Mouse (Mus musculus) heart, embryonic 13.5 days (tissue): ENCODE data around the gene Fgf18. TPM values are rescaled to one million over a fixed set of nuclear protein-coding genes. Genes with fewer than 3 reads are reported as not detected.

Source experiments
- ATAC-seq: fragments of 200-750 bp; cut with Nextera tagmentation; 2 replicates; pipeline ENCODE4 v1.8.0; 2017; ENCODE audit warnings: moderate TSS enrichment; ENCODE audit not compliant: insufficient number of reproducible peaks, low FRiP score, low TSS enrichment; ENCODE audit errors: extremely low read depth
- H3K27ac ChIP-seq: fragments of 300-500 bp; sonication (generic); replicated peaks from 2 replicates; pipeline ENCODE4 v1.5.1; 2015; ENCODE audit warnings: moderate library complexity, mild to moderate bottlenecking, inconsistent platforms
- H3K27me3 ChIP-seq: fragments of 300-500 bp; sonication (generic); replicated peaks from 2 replicates; pipeline ENCODE4 v1.6.1; 2015; ENCODE audit warnings: mild to moderate bottlenecking, inconsistent platforms
- H3K36me3 ChIP-seq: fragments of 300-500 bp; sonication (generic); 2 replicates; pipeline ENCODE4 v1.6.1; 2015; ENCODE audit warnings: mild to moderate bottlenecking, inconsistent platforms
- H3K4me1 ChIP-seq: fragments of 300-500 bp; sonication (generic); 2 replicates; pipeline ENCODE4 v1.6.1; 2015; ENCODE audit warnings: inconsistent platforms
- H3K4me2 ChIP-seq: fragments of 300-500 bp; sonication (generic); 2 replicates; pipeline ENCODE4 v1.6.1; 2015; ENCODE audit warnings: inconsistent platforms, mild to moderate bottlenecking, moderate library complexity
- H3K4me3 ChIP-seq: fragments of 300-500 bp; sonication (generic); 2 replicates; pipeline ENCODE4 v1.5.1; 2015; ENCODE audit warnings: moderate library complexity, mild to moderate bottlenecking, inconsistent platforms
- H3K9ac ChIP-seq: fragments of 300-500 bp; sonication (generic); 2 replicates; pipeline ENCODE4 v1.6.1; 2015; ENCODE audit warnings: inconsistent platforms, mild to moderate bottlenecking, moderate library complexity
- H3K9me3 ChIP-seq: fragments of 300-500 bp; sonication (generic); 2 replicates; pipeline ENCODE4 v1.6.1; 2016; ENCODE audit warnings: inconsistent platforms
- WGBS: fragments of 180-500 bp; shearing (Covaris S2); methylation state at CpG from one replicate; pipeline ENCODE4 v1.1.7; 2015; ENCODE audit warnings: mixed read lengths; 5-methylcytosine and 5-hydroxymethylcytosine counted together
- polyA plus RNA-seq: library from polyadenylated mRNA; unstranded; fragments of >200 nt; fragmentation: Nextera tagmentation; extraction: Ambion mirVana; gene quantifications from 2 replicates; pipeline ENCODE4 v1.2.1, GENCODE M21; 2015

Fgf18 gene
- polyA plus RNA-seq, 1 experiment from 2014 or later = 4.3 TPM

DNA sequence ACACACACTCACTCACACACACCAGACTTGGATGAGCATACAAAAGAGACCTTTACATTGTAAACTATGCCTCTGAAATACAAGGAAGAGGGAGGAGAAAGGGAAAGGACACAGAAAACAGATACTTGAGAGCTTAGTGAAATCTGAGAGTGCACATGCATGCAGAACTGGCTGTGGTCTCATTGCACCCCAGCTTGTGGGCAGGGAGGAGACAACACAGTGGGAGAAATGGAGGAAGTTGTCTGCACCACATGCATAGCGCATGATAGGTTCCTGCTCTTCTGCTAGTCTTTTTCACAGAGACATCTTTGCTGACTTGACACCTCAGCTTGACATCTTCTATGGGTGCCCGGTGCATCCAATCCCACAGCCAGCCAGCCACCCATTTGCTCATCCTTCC lies 63.2 kb downstream of the Fgf18 start:
- WGBS = 76% methylated on average over 2 of the region's 2 CpGs
- Histone ChIP-seq H3K27me3 (peaks cover 17% of the 10 kb centered on the region), H3K9ac (no peak overlapping the region)

DNA sequence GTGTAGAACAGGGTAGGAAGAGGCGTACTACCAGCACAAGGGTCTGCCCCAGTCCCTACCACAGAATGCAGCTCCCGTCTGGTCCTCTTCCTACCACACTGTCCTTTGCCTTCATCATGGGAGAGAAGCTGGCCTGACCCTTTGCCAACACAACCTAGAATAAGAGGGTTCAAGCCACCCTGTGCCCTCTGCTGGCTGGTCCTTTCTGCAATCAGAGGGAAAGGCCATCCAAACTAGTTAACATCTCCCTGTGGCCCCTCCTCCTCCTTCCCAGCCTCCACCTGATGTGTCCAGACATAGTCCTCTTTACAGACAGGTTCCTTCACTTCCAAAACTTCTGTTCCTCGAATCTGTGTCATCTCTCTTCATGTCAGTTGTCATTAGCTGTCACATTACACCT lies 66.0 kb downstream of the Fgf18 start:
- Histone ChIP-seq H3K27ac (no peak overlapping the region), H3K9ac (no peak overlapping the region), H3K9me3 (no peaks in the 10 kb centered on the region), H3K4me2 (no peak overlapping the region), H3K36me3 (no peaks in the 10 kb centered on the region), H3K4me3 (no peak overlapping the region), H3K27me3 (peaks cover 35% of the 10 kb centered on the region), H3K4me1 (no peaks in the 10 kb centered on the region)
- 75% methylated on average over 3 of the region's 3 CpGs for WGBS
- ATAC-seq = no peak

More for the DNA sequence above, 63.2 kb downstream of the Fgf18 start:
- Histone ChIP-seq H3K27ac (no peak overlapping the region), H3K9me3 (no peaks in the 10 kb centered on the region), H3K4me1 (no peaks in the 10 kb centered on the region), H3K4me3 (no peak overlapping the region), H3K36me3 (no peaks in the 10 kb centered on the region), H3K4me2 (no peak overlapping the region)
- ATAC-seq = no peak

DNA sequence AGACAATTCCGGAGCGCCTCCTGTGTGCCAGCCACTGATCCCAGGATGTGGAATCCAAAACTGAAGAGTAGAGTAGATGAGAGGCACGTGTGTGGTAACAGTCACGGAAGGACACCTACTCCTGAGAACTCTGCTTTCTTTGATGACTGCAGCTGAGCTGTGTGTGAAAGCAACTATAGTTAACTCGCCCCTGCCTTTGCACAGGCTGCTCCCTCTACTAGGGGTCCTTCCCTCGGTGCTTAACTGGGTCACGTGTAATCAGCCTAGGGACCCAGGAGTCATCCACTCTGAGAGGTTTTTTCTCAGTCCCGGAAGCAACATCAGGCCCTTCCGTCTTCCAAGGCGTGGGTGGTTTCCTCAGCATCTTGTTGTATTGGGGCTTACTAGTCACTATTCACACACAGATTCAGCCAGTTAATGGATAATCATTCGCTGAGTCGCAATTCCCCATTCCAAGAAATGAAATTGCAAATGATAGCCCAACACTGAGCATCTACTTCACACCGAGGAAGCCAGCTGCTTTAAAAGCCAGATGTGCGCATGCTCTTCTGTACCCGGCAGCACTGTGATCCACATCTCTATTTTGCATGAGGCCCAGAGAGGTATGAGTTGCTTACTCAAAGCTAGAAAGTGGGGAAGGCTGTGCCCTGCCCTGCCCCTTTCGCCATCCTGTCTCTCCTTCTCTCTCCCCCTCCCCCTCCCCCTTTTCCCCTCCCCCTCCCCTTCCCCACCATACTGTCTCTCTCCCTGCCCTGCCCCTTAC lies 67.0 kb downstream of the Fgf18 start:
- no peak overlapping the region for H3K9ac ChIP-seq
- no peak for ATAC-seq
- WGBS = 48% methylated on average over 16 of the region's 16 CpGs
- H3K4me2 ChIP-seq = no peak overlapping the region
- H3K4me3 ChIP-seq = no peak overlapping the region
- no peak overlapping the region for H3K27ac ChIP-seq
- 0 out of 2 replicates have a peak, but pooled peaks cover 3% of the 10 kb centered on the region for H3K4me1 ChIP-seq
- no peaks in the 10 kb centered on the region for H3K36me3 ChIP-seq
- H3K27me3 ChIP-seq = peaks cover 36% of the 10 kb centered on the region
- H3K9me3 ChIP-seq = no peaks in the 10 kb centered on the region

DNA sequence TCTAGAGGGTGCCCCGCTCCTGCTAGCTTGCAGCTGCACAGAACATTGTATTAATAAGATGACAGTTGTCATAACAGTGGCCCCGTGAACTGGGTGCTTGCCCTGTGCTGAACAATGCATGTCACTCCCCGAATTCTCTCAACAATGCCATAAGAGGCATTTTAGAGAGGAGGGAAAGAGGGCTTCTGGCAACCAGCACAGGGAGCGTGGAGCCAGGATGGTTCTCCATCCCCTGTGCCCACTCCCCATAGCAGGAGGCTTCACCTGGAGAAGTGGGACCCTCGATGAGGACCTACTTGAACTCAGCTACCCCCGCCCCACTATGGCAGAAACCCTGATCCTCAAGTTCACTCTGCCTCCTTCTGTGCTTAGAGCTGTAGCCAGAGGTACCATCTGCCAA lies 67.8 kb downstream of the Fgf18 start:
- WGBS = 48% methylated on average over 6 of the region's 6 CpGs
- H3K27me3 ChIP-seq = peaks cover 39% of the 10 kb centered on the region
- ATAC-seq = no peak
- 0 out of 2 replicates have a peak, but pooled peaks cover 3% of the 10 kb centered on the region for H3K4me1 ChIP-seq
- no peak overlapping the region for H3K4me3 ChIP-seq
- H3K27ac ChIP-seq = no peak overlapping the region
- H3K36me3 ChIP-seq = no peaks in the 10 kb centered on the region
- no peaks in the 10 kb centered on the region for H3K9me3 ChIP-seq
- H3K9ac ChIP-seq = no peak overlapping the region
- H3K4me2 ChIP-seq = no peak overlapping the region

DNA sequence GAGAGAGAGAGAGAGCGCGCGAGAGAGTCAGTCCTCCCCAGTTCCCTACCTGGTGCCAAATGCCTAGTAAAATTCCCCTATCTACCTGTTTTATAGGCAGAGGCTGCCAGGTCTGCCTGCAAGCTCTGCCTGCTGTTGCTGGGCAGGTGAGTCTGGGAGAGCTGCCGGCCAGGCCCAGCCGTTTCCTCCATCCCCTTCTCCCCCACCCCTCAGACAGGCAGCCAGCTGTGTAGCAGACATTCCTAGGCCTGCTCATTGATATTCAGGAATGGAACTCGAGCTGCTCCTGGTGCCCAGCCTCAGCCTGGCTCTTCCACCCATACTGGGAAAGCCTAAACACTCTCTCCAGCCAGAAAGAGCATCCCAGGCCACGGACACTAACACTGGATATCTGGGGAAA lies 69.2 kb downstream of the Fgf18 start:
- H3K4me2 ChIP-seq = no peak overlapping the region
- peaks cover 39% of the 10 kb centered on the region for H3K27me3 ChIP-seq
- 0 out of 2 replicates have a peak, but pooled peaks cover 3% of the 10 kb centered on the region for H3K4me1 ChIP-seq
- ATAC-seq = no peak
- no peaks in the 10 kb centered on the region for H3K9me3 ChIP-seq
- H3K27ac ChIP-seq = no peak overlapping the region
- WGBS = 35% methylated on average over 7 of the region's 7 CpGs
- H3K9ac ChIP-seq = no peak overlapping the region
- no peak overlapping the region for H3K4me3 ChIP-seq
- H3K36me3 ChIP-seq = no peaks in the 10 kb centered on the region

DNA sequence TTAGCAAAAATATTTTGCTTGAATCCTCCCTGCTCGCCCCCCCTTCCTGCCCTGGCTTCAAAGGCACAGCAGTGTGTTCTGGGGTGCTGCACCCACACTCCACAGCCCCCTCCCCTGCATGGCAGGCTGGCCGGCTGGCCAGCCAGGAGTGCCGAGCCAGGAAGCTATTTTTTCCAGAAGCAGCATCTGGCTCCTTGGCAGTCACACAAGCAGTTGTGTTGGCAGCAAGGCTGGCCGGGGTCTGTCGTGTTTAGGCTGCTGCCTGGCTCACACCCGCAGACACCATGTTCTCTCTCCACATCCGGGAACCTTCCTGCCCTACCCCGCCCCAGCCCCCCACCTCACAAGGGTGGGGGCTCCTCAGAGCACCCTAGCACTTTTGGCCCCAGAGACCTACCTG lies 71.9 kb downstream of the Fgf18 start:
- Histone ChIP-seq H3K4me1 (0 out of 2 replicates have a peak, but pooled peaks cover 3% of the 10 kb centered on the region), H3K4me2 (no peak overlapping the region)

DNA sequence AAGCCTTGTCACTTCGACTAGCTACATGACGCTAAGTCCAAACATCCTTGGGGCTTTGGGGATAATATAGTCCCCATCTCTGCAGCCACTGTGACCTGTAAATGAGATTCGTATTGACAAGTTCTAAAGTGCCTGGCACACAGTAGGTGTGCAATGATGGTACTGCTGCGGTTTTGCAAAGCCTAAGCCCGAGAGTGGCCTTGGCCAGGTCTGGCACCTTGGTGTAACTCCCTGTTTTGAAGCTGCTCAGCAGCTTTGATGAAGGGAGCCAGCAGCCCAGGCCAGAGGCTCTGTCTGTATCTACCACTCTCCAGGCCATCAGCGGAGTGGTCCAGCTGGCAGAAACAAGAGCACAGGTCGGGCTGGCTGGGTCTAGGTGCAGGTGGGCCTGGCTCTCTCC lies 72.7 kb downstream of the Fgf18 start:
- 51% methylated on average over 7 of the region's 7 CpGs for WGBS
- H3K4me2 ChIP-seq = no peak overlapping the region
- no peak for ATAC-seq
- H3K9me3 ChIP-seq = no peaks in the 10 kb centered on the region
- no peaks in the 10 kb centered on the region for H3K36me3 ChIP-seq
- H3K9ac ChIP-seq = no peak overlapping the region
- H3K27me3 ChIP-seq = peaks cover 30% of the 10 kb centered on the region
- H3K4me3 ChIP-seq = no peak overlapping the region
- H3K27ac ChIP-seq = peak overlapping the region; percentile 28; the same call in 1 of the 2 replicates
- 0 out of 2 replicates have a peak, but pooled peaks cover 3% of the 10 kb centered on the region for H3K4me1 ChIP-seq

More for the DNA sequence above, 71.9 kb downstream of the Fgf18 start:
- Histone ChIP-seq H3K9me3 (no peaks in the 10 kb centered on the region), H3K27ac (no peak overlapping the region), H3K9ac (no peak overlapping the region), H3K4me3 (no peak overlapping the region), H3K36me3 (no peaks in the 10 kb centered on the region), H3K27me3 (peaks cover 37% of the 10 kb centered on the region)
- ATAC-seq = no peak
- 40% methylated on average over 8 of the region's 8 CpGs for WGBS

DNA sequence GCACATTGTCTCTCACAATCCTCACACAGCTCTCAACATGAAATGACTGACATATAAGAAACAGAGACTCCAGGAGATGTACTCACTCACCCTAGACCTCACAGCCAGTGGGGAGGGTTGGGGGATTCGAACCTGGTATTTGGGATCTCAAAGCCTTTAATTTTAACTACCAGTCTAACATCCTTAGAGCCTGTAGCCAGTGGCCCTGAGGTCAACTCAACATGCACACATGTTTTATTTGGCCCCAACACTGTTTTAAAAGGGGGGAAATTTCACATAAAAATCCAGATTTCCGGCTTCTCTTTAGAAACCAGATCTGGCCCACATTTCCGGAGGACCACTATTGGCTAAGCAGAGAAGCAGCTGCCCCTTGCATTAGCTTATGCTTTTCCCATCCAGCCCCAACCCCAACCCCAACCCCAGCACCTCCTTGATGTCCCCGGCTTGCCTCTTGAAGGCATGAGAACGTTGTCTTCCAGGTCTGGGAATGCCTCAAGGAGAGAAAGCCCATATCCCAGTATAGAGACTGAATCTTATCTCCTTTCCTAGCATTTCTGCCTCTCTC lies 75.8 kb downstream of the Fgf18 start:
- WGBS = 79% methylated on average over 5 of the region's 5 CpGs
- Histone ChIP-seq H3K4me1 (0 out of 2 replicates have a peak, but pooled peaks cover 3% of the 10 kb centered on the region), H3K9me3 (no peaks in the 10 kb centered on the region), H3K4me3 (no peak overlapping the region), H3K4me2 (no peak overlapping the region), H3K27ac (no peak overlapping the region), H3K9ac (no peak overlapping the region), H3K36me3 (no peaks in the 10 kb centered on the region), H3K27me3 (peaks cover 6% of the 10 kb centered on the region)
- no peak for ATAC-seq

DNA sequence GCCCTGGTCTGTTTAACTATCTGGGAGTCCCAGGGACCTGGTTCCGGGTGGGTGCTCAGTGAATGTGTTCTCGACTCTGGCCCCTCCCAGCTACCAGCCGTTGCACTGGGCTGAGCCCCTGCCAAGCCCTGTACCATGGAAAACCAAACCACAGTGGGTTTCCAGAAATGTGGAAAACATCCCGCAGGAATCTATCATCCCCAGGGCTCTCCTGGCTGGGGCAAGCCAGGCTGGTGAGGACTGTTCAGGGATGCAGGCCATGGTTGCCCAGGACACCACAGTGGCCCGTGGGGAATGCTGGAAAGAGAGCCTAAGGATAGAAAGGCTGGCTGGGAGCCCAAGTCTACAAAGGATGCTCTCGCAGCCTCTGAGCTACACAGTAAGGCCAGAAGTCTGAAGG lies 76.7 kb downstream of the Fgf18 start:
- no peak overlapping the region for H3K9ac ChIP-seq
- H3K4me1 ChIP-seq = 0 out of 2 replicates have a peak, but pooled peaks cover 1% of the 10 kb centered on the region
- WGBS = 66% methylated on average over 6 of the region's 6 CpGs
- 0 out of 2 replicates have a peak, but pooled peaks cover 3% of the 10 kb centered on the region for H3K27me3 ChIP-seq
- no peak for ATAC-seq
- no peak overlapping the region for H3K27ac ChIP-seq
- no peaks in the 10 kb centered on the region for H3K36me3 ChIP-seq
- H3K4me2 ChIP-seq = no peak overlapping the region
- H3K9me3 ChIP-seq = no peaks in the 10 kb centered on the region
- no peak overlapping the region for H3K4me3 ChIP-seq

Other genes with a start within 250 kb of the Fgf18 start
- gene Npm1, start 15.8 kb upstream of the Fgf18 start, polyA plus RNA-seq = 532 and 581 TPM in 2 replicates
- gene Tlx3, start 56.2 kb upstream of the Fgf18 start, polyA plus RNA-seq = not detected in 2 replicates
- gene Gm12117, start 129.3 kb upstream of the Fgf18 start, polyA plus RNA-seq = not detected in 2 replicates